Mouse (Mus musculus): ENCODE data around the gene Cs.

- TF ChIP-seq KAT2A (conservative IDR thresholded peaks at IDR 0.05; ENCODE audit: low read depth, low read length): 0 out of 2 replicates have a peak, but pooled peaks have one; percentile 39
- TF ChIP-seq SIN3A (IDR thresholded peaks at IDR 0.05; ENCODE audit: low read length): peak; percentile 75
- 0 out of 2 replicates have a peak, but pooled peaks have one; percentile 35 for TF ChIP-seq ZMIZ1 (IDR thresholded peaks at IDR 0.05; ENCODE audit: low read depth, low read length)
- TF ChIP-seq RCOR1 (IDR thresholded peaks at IDR 0.05; ENCODE audit: low read depth, low read length): no peak
- TF ChIP-seq ETS1 (IDR thresholded peaks at IDR 0.05; ENCODE audit: low read depth, low read length): no peak
- TF ChIP-seq RAD21 (IDR thresholded peaks at IDR 0.05; ENCODE audit: low read depth, low read length): no peak
- TF ChIP-seq CHD1 (IDR thresholded peaks at IDR 0.05; ENCODE audit: low read depth, low read length): 0 out of 2 replicates have a peak, but pooled peaks have one; percentile 85
- no peak for TF ChIP-seq SMC3 (IDR thresholded peaks at IDR 0.05; ENCODE audit: low read depth, low read length)
- no peak for TF ChIP-seq ZC3H11A (IDR thresholded peaks at IDR 0.05; ENCODE audit: low read depth, low read length)
- peak; percentile 90 for TF ChIP-seq BHLHE40 (IDR thresholded peaks at IDR 0.05; ENCODE audit: borderline replicate concordance, low read depth, low read length)
- TF ChIP-seq CTCF (IDR thresholded peaks at IDR 0.05 in 2 of 3, conservative IDR thresholded peaks at IDR 0.05 in 1 of 3; ENCODE audit: control insufficient read depth in 1 of 3, insufficient read depth in 1 of 3, low read depth in 2 of 3, low read length in 3 of 3, poor library complexity in 1 of 3, severe bottlenecking in 1 of 3): no peak
These were observed 15.1 kb upstream of the Cs start, which contains the start of gene Cnpy2 for GRCm38 (mm10) chr10:128322141-128323108.
